Mouse (Mus musculus): ENCODE results near the gene Map3k1. TPM values are rescaled to one million over a fixed set of nuclear protein-coding genes. Genes with fewer than 3 reads are reported as not detected.

Gene Map3k1
- polyA plus RNA-seq, 1 experiment from 2014 or later, result 27.2 TPM

DNA sequence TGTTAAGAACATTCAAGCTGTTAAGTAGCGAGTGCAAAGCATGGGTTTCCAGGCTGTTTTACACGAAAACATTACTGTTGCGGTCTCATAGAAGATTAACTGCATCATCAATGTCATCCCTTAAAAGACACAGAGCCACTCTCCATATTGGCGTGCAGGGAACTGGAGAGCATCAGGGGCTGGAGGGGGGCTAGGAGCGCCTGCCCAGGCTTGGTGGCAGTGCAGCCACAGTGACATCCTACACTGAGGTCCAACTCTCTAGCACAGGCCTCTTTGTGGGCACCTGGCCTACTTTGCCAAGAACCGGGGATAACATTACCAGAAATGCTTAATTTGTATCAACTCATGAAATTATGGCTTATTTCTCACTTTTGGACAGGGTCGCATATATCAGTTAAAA lies 22.2 kb downstream of the Map3k1 start:
- ATAC-seq (replicated peaks; ENCODE audit: low FRiP score), result no peak
- no peaks in the 10 kb centered on the region for H3K9me3 ChIP-seq (replicated peaks)
- H3K27ac ChIP-seq, result no peak overlapping the region
- no peak overlapping the region for H3K4me3 ChIP-seq (replicated peaks)
- WGBS, result 93% methylated on average over 7 of the region's 7 CpGs
- H3K4me1 ChIP-seq, result peaks cover 57% of the 10 kb centered on the region
- H3K9ac ChIP-seq, result no peak overlapping the region
- H3K27me3 ChIP-seq, result no peaks in the 10 kb centered on the region
- no peak overlapping the region for H3K4me2 ChIP-seq
- H3K36me3 ChIP-seq, result peaks cover 18% of the 10 kb centered on the region

- peaks cover 40% of the 10 kb centered on the region for H3K4me1 ChIP-seq
Measured at GRCm38 (mm10) chr13:111783451-111783850, 25.3 kb downstream of the Map3k1 start.

DNA sequence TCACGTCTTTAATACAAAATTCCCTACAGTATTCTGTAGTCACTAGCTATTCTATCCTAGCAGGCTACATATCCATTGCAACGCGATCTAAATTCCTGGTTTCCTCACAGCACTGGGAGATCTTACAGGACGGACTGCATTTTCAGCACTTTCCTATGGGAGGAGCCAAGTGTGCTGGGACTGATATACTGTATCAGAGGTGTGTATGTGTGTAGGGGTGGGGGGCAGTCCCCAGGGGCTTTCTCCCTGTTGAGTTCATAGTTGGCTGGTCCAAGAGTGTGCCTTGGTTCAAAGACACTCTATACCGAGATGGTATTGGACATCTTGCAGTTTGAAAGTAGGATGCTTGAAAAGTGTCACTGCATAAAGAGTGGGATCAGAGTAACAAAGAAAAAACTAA lies 29.3 kb downstream of the Map3k1 start:
- Histone ChIP-seq H3K9me3 (replicated peaks) (no peaks in the 10 kb centered on the region), H3K4me2 (no peak overlapping the region), H3K36me3 (peaks cover 43% of the 10 kb centered on the region), H3K4me1 (peaks cover 40% of the 10 kb centered on the region), H3K4me3 (replicated peaks) (no peak overlapping the region), H3K9ac (no peak overlapping the region), H3K27ac (no peak overlapping the region), H3K27me3 (no peaks in the 10 kb centered on the region)
- 71% methylated on average over 5 of the region's 5 CpGs for WGBS
- 0 out of 2 replicates have a peak, but pooled peaks have one; percentile 49 for ATAC-seq (replicated peaks; ENCODE audit: low FRiP score)

More at GRCm38 (mm10) chr13:111783451-111783850, 25.3 kb downstream of the Map3k1 start:
- H3K27me3 ChIP-seq, result no peaks in the 10 kb centered on the region
- H3K9ac ChIP-seq, result no peak overlapping the region
- 68% methylated on average over 8 of the region's 8 CpGs for WGBS
- H3K4me2 ChIP-seq, result no peak overlapping the region
- H3K27ac ChIP-seq, result no peak overlapping the region
- H3K36me3 ChIP-seq, result peaks cover 24% of the 10 kb centered on the region
- no peaks in the 10 kb centered on the region for H3K9me3 ChIP-seq (replicated peaks)
- no peak for ATAC-seq (replicated peaks; ENCODE audit: low FRiP score)
- H3K4me3 ChIP-seq (replicated peaks), result no peak overlapping the region

- no peak overlapping the region for H3K27ac ChIP-seq
- no peak overlapping the region for H3K4me2 ChIP-seq
- H3K4me1 ChIP-seq, result peaks cover 33% of the 10 kb centered on the region
- H3K9ac ChIP-seq, result no peak overlapping the region
- WGBS, result 57% methylated on average over 6 of the region's 6 CpGs
- no peak overlapping the region for H3K4me3 ChIP-seq (replicated peaks)
- peaks cover 51% of the 10 kb centered on the region for H3K36me3 ChIP-seq
- no peaks in the 10 kb centered on the region for H3K27me3 ChIP-seq
- no peak for ATAC-seq (replicated peaks; ENCODE audit: low FRiP score)
- no peaks in the 10 kb centered on the region for H3K9me3 ChIP-seq (replicated peaks)
Measured at GRCm38 (mm10) chr13:111778606-111779005, 30.2 kb downstream of the Map3k1 start.

- WGBS, result 52% methylated on average over 10 of the region's 10 CpGs
- no peak overlapping the region for H3K27ac ChIP-seq
- H3K4me2 ChIP-seq, result no peak overlapping the region
- peaks cover 32% of the 10 kb centered on the region for H3K4me1 ChIP-seq
- no peak for ATAC-seq (replicated peaks; ENCODE audit: low FRiP score)
- H3K9me3 ChIP-seq (replicated peaks), result no peaks in the 10 kb centered on the region
- H3K9ac ChIP-seq, result no peak overlapping the region
- peaks cover 49% of the 10 kb centered on the region for H3K36me3 ChIP-seq
- no peaks in the 10 kb centered on the region for H3K27me3 ChIP-seq
- no peak overlapping the region for H3K4me3 ChIP-seq (replicated peaks)
Measured at GRCm38 (mm10) chr13:111777865-111778264, 30.9 kb downstream of the Map3k1 start.

DNA sequence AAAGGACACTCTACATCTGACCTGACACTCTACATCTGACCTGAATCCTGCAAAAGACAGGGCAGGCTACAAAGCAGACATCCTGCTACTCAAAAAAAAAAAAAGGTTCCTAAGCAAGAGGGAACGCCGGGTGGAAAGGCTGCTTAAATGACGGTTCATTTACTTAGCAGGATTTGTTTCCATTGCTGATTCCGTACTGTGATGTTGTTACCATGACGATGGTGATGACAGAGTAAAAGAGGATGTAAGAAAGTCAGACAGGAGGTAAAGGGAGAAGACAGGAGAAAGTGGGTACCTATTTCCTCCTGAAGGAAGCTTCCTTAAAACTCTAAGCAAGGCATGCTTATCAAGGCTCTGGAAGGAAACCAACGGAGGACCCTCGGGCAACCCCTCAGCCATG lies 31.6 kb downstream of the Map3k1 start:
- Histone ChIP-seq H3K36me3 (peaks cover 49% of the 10 kb centered on the region), H3K9me3 (replicated peaks) (no peaks in the 10 kb centered on the region), H3K4me2 (no peak overlapping the region), H3K4me1 (peaks cover 32% of the 10 kb centered on the region), H3K4me3 (replicated peaks) (no peak overlapping the region), H3K9ac (no peak overlapping the region), H3K27ac (no peak overlapping the region), H3K27me3 (no peaks in the 10 kb centered on the region)
- 64% methylated on average over 7 of the region's 7 CpGs for WGBS
- ATAC-seq (replicated peaks; ENCODE audit: low FRiP score), result no peak

- Histone ChIP-seq H3K36me3 (peaks cover 89% of the 10 kb centered on the region), H3K4me3 (replicated peaks) (no peak overlapping the region), H3K27me3 (no peaks in the 10 kb centered on the region), H3K27ac (no peak overlapping the region), H3K4me1 (peaks cover 5% of the 10 kb centered on the region; the same call in 1 of the 2 replicates), H3K4me2 (no peak overlapping the region), H3K9me3 (replicated peaks) (no peaks in the 10 kb centered on the region), H3K9ac (no peak overlapping the region)
- no peak for ATAC-seq (replicated peaks; ENCODE audit: low FRiP score)
- whole genome bisulfite sequencing, result 92% methylated on average over 8 of the region's 8 CpGs
Measured at GRCm38 (mm10) chr13:111772075-111772474, 36.7 kb downstream of the Map3k1 start.

DNA sequence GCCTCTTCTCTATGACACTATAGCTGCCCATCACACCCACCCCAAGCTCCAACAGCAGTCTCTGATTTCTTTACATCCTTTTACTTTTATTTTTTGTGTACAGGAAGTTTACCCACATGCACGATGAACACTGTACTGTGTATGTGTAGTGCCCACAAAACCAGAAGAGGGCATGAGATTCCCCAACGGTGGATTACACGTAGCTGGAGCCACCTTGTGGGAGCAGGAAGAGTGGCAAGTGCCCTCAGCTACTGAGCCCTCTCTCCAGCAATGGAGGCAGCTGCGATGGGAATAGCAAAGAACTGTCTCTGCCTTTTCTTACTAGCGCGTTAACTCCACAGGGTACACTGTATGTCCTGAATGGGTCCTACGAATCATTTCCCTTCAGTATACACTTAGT lies 37.6 kb downstream of the Map3k1 start:
- 63% methylated on average over 7 of the region's 7 CpGs for WGBS

GRCm38 (mm10) chr13:111770776-111771175 lies 38.0 kb downstream of the Map3k1 start:
- 86% methylated on average over 9 of the region's 9 CpGs for WGBS
- ATAC-seq (replicated peaks; ENCODE audit: low FRiP score), result no peak
- no peaks in the 10 kb centered on the region for H3K9me3 ChIP-seq (replicated peaks)
- H3K27ac ChIP-seq, result no peak overlapping the region
- H3K4me3 ChIP-seq (replicated peaks), result no peak overlapping the region
- H3K36me3 ChIP-seq, result peaks cover 96% of the 10 kb centered on the region
- H3K27me3 ChIP-seq, result no peaks in the 10 kb centered on the region
- no peaks in the 10 kb centered on the region for H3K4me1 ChIP-seq
- no peak overlapping the region for H3K4me2 ChIP-seq
- no peak overlapping the region for H3K9ac ChIP-seq

More for the DNA sequence above, 37.6 kb downstream of the Map3k1 start:
- Histone ChIP-seq H3K27ac (no peak overlapping the region), H3K9me3 (replicated peaks) (no peaks in the 10 kb centered on the region), H3K4me3 (replicated peaks) (no peak overlapping the region), H3K4me2 (no peak overlapping the region), H3K4me1 (no peaks in the 10 kb centered on the region), H3K36me3 (peaks cover 96% of the 10 kb centered on the region), H3K9ac (no peak overlapping the region), H3K27me3 (no peaks in the 10 kb centered on the region)
- peak; percentile 64 for ATAC-seq (replicated peaks; ENCODE audit: low FRiP score)

DNA sequence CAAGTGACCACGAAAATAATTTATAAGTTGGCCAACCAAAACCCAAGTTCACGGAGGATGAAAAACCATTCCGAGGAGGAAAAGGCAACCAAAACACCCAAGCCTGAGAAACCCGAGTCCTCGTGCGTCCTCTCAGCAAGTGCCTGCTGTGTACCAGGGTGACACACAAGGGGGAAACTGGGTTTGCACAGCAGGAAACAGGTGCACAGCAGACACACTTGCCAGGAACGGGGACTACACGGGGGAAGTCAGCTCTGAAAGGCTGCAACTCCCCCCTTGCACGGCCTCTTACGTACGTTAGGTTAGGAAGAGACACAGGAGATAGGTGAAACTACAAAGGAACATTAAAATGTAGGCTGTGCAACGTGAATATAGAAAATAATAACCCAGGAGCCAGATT lies 46.3 kb downstream of the Map3k1 start:
- no peaks in the 10 kb centered on the region for H3K4me1 ChIP-seq
- no peak overlapping the region for H3K9ac ChIP-seq
- peaks cover 98% of the 10 kb centered on the region for H3K36me3 ChIP-seq
- no peak for ATAC-seq (replicated peaks; ENCODE audit: low FRiP score)
- H3K9me3 ChIP-seq (replicated peaks), result no peaks in the 10 kb centered on the region
- no peak overlapping the region for H3K27ac ChIP-seq
- H3K4me2 ChIP-seq, result no peak overlapping the region
- WGBS, result 91% methylated on average over 12 of the region's 12 CpGs
- no peaks in the 10 kb centered on the region for H3K27me3 ChIP-seq
- H3K4me3 ChIP-seq (replicated peaks), result no peak overlapping the region

DNA sequence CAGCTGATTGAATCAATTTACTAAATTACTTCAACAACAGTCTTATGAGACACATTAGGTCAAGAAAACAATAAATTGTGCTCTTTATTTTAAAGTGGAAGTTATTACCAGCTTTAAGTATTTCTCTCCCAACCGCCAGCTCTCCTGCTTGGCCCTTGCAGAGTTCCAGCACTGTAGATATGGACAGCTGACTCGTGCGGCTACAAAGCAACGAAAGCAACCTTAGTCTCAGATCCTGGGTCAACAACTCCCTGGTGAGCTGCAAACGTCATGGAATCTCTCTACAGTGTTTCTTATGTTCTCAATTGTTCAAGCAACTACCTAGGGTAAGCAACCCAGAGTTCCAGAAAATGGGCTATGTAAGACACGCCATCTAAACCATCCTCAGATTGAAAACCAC lies 51.8 kb downstream of the Map3k1 start:
- 87% methylated on average over 6 of the region's 6 CpGs for WGBS

GRCm38 (mm10) chr13:111755937-111756336 lies 52.9 kb downstream of the Map3k1 start:
- no peak overlapping the region for H3K4me3 ChIP-seq (replicated peaks)
- no peak overlapping the region for H3K9ac ChIP-seq
- no peak overlapping the region for H3K4me2 ChIP-seq
- ATAC-seq (replicated peaks; ENCODE audit: low FRiP score), result no peak
- no peaks in the 10 kb centered on the region for H3K9me3 ChIP-seq (replicated peaks)
- H3K27me3 ChIP-seq, result no peaks in the 10 kb centered on the region
- WGBS, result 98% methylated on average over 15 of the region's 15 CpGs
- no peak overlapping the region for H3K27ac ChIP-seq
- peaks cover 98% of the 10 kb centered on the region for H3K36me3 ChIP-seq
- no peaks in the 10 kb centered on the region for H3K4me1 ChIP-seq

More for the DNA sequence above, 51.8 kb downstream of the Map3k1 start:
- Histone ChIP-seq H3K27me3 (no peaks in the 10 kb centered on the region), H3K27ac (no peak overlapping the region), H3K4me1 (no peaks in the 10 kb centered on the region), H3K9ac (no peak overlapping the region), H3K9me3 (replicated peaks) (no peaks in the 10 kb centered on the region), H3K36me3 (peaks cover 97% of the 10 kb centered on the region), H3K4me3 (replicated peaks) (no peak overlapping the region), H3K4me2 (no peak overlapping the region)
- ATAC-seq (replicated peaks; ENCODE audit: low FRiP score), result no peak

DNA sequence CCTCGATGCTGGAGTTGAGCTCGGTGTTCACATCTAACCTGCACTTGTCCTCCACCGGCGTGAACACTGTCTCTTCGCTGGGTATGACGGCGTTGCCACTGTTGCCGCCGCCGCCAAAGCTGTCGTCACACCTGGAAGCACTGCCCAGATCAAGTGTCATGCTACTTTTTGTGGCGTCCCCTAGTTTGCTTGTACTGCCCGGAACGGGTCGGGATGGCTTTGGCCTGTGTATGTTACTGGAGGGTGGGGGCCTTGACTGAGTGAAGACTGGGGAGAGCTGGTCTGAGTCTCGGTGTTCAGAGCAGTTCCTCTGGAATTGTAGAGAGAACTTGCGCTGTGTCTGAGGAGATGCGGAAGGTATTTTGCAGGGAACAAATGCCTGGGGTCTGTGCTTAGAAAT lies 53.4 kb downstream of the Map3k1 start:
- 97% methylated on average over 18 of the region's 18 CpGs for WGBS
- Histone ChIP-seq H3K4me1 (no peaks in the 10 kb centered on the region), H3K9me3 (replicated peaks) (no peaks in the 10 kb centered on the region), H3K4me3 (replicated peaks) (no peak overlapping the region), H3K27me3 (no peaks in the 10 kb centered on the region), H3K4me2 (no peak overlapping the region), H3K27ac (no peak overlapping the region), H3K9ac (no peak overlapping the region), H3K36me3 (peaks cover 98% of the 10 kb centered on the region)
- ATAC-seq (replicated peaks; ENCODE audit: low FRiP score), result no peak
